Mouse (Mus musculus) G1E-ER4 (cell line): ENCODE data around the gene Ak2. TPM values are rescaled to one million over a fixed set of nuclear protein-coding genes. Genes with fewer than 3 reads are reported as not detected.

Source experiments
- GATA1 ChIP-seq: IDR thresholded peaks from one replicate; pipeline ENCODE4 v1.8.0; 2012; ENCODE audit warnings: low read length, inconsistent platforms
- polyA plus RNA-seq: library from polyadenylated mRNA; stranded (reverse); fragments of >175 nt; gene quantifications from 2 replicates; pipeline ENCODE4 v1.2.3, GENCODE M21; 2012

The Ak2 gene
- polyA plus RNA-seq, 1 experiment: 251 TPM

GRCm38 (mm10) chr4:129047721-129048421 is 56.1 kb downstream of the Ak2 start:
- TF ChIP-seq GATA1: no peak

- no peak for TF ChIP-seq GATA1
Measured at GRCm38 (mm10) chr4:129048501-129049305, 56.9 kb downstream of the Ak2 start.

GRCm38 (mm10) chr4:129049306-129050011 is 57.7 kb downstream of the Ak2 start:
- no peak for TF ChIP-seq GATA1

GRCm38 (mm10) chr4:129050365-129050764 is 58.6 kb downstream of the Ak2 start:
- TF ChIP-seq GATA1: no peak

GRCm38 (mm10) chr4:129050901-129051417 is 59.2 kb downstream of the Ak2 start:
- TF ChIP-seq GATA1: no peak

GRCm38 (mm10) chr4:129051461-129052183 is 59.9 kb downstream of the Ak2 start:
- no peak for TF ChIP-seq GATA1

- no peak for TF ChIP-seq GATA1
Measured at GRCm38 (mm10) chr4:129054757-129055156, 63.0 kb downstream of the Ak2 start.

GRCm38 (mm10) chr4:129055562-129055961 is 63.8 kb downstream of the Ak2 start:
- TF ChIP-seq GATA1: no peak

GRCm38 (mm10) chr4:129057533-129058206 is 65.9 kb downstream of the Ak2 start:
- no peak for TF ChIP-seq GATA1

GRCm38 (mm10) chr4:129058207-129059092 is 66.7 kb downstream of the Ak2 start, which contains the start of gene Rnf19b:
Gene Rnf19b (plus strand): TSS chr4:129058271.
- TF ChIP-seq GATA1: no peak

GRCm38 (mm10) chr4:129059125-129059551 is 67.4 kb downstream of the Ak2 start:
- no peak for TF ChIP-seq GATA1

GRCm38 (mm10) chr4:129059922-129060321 is 68.2 kb downstream of the Ak2 start:
- no peak for TF ChIP-seq GATA1

Other genes starting within 250 kb of the Ak2 start
- not detected in 2 replicates for gene A3galt2, start 236.6 kb upstream of the Ak2 start, polyA plus RNA-seq
- gene Zfp362, start 185.9 kb upstream of the Ak2 start, polyA plus RNA-seq: not detected in 2 replicates
- not detected in 2 replicates for gene Trim62, start 108.4 kb upstream of the Ak2 start, polyA plus RNA-seq
- gene Azin2, start 29.5 kb upstream of the Ak2 start, polyA plus RNA-seq: not detected in 2 replicates
- gene Rnf19b, start 66.3 kb downstream of the Ak2 start, polyA plus RNA-seq: 37.0 and 42.8 TPM in 2 replicates
- not detected in 2 replicates for gene Tmem54, start 113.6 kb downstream of the Ak2 start, polyA plus RNA-seq
- gene Hpca, start 130.1 kb downstream of the Ak2 start, polyA plus RNA-seq: not detected in 2 replicates
- gene Fndc5, start 145.0 kb downstream of the Ak2 start, polyA plus RNA-seq: 0.19 and 0.56 TPM in 2 replicates
- gene S100pbp, start 197.8 kb downstream of the Ak2 start, polyA plus RNA-seq: 3.1 and 4.0 TPM in 2 replicates
- gene Yars, start 197.8 kb downstream of the Ak2 start, polyA plus RNA-seq: 59.1 and 88.4 TPM in 2 replicates